Mouse (Mus musculus) lung, postnatal 36 days (tissue): ENCODE results near the gene Gm9603.
"Not testable (repeated sequence)": the region's sequence is repeated elsewhere in the genome, so short reads cannot be mapped to it uniquely, and the experiment has no call there.

Experiments
- DNase-seq: peaks from one replicate; pipeline ENCODE4 v3.0.0; 2022; ENCODE audit warnings: mixed read lengths

The Gm9603 gene

DNA sequence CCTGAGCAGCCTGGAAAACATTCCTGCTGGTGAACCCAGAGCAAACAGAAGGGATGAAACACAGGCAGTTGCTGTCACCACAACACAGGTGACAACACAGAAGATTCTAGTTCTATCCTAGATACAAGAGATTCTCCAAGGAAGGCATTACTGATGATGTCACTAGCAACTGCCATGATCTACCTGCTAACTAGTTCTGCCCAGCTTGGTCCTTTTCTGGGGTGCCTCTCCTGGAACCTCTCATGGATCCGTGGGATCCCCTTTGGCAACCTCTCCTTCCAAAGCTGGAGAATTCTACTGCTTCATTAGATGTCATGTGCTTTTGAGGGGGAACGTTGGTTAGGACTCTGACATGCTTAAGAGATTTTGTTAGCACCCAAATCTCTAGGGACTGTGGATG, at the start of gene Gm9603:
Gene Gm9603 (minus strand): TSS at position 101 of the 400 bp plus-strand sequence.
- not testable (repeated sequence) for DNase-seq

- DNase-seq = not testable (repeated sequence)
These were observed 54.3 kb downstream of the Gm9603 start, which contains the start of gene Gm8265 for GRCm38 (mm10) chr14:5632928-5633327. Gene Gm8265, minus strand, starts transcription at chr14:5633028.
